Mouse (Mus musculus) hindbrain, embryonic 16.5 days (tissue): ENCODE measurements at regions not wholly inside any gene's neighbourhood (a gene's known extent, or its start where the extent isn't known, plus 50 kb on each side); places are given as distances from the start of the nearest gene placed in this dataset.

Source experiments
- ATAC-seq: fragments of 200-750 bp; cut with Nextera tagmentation; 2 replicates; pipeline ENCODE4 v1.8.0; 2017; ENCODE audit warnings: moderate TSS enrichment, moderate library complexity
- H3K27ac ChIP-seq: fragments of 300-500 bp; sonication (generic); 2 replicates; pipeline ENCODE4 v1.5.1; 2014; ENCODE audit warnings: low read depth, mild to moderate bottlenecking, control low read depth, low read length, moderate library complexity
- H3K27me3 ChIP-seq: fragments of 300-500 bp; sonication (generic); replicated peaks from 2 replicates; pipeline ENCODE4 v1.6.1; 2014; ENCODE audit warnings: low read length; ENCODE audit not compliant: control insufficient read depth, insufficient read depth
- H3K36me3 ChIP-seq: fragments of 300-500 bp; sonication (generic); 2 replicates; pipeline ENCODE4 v1.6.1; 2014; ENCODE audit warnings: mild to moderate bottlenecking, low read length, moderate library complexity, mixed read lengths; ENCODE audit not compliant: control insufficient read depth, insufficient read depth
- H3K4me1 ChIP-seq: fragments of 300-500 bp; sonication (generic); 2 replicates; pipeline ENCODE4 v1.6.1; 2014; ENCODE audit warnings: low read depth, low read length; ENCODE audit not compliant: control insufficient read depth, insufficient read depth
- H3K4me2 ChIP-seq: fragments of 300-500 bp; sonication (generic); 2 replicates; pipeline ENCODE4 v1.6.1; 2014; ENCODE audit warnings: mild to moderate bottlenecking, low read length, control low read depth, moderate library complexity
- H3K4me3 ChIP-seq: fragments of 300-500 bp; sonication (generic); 2 replicates; pipeline ENCODE4 v1.5.1; 2014; ENCODE audit warnings: mild to moderate bottlenecking, low read length, control low read depth, moderate library complexity
- H3K9ac ChIP-seq: fragments of 300-500 bp; sonication (generic); 2 replicates; pipeline ENCODE4 v1.6.1; 2014; ENCODE audit warnings: low read depth, mild to moderate bottlenecking, control low read depth, low read length, moderate library complexity
- H3K9me3 ChIP-seq: fragments of 300-500 bp; sonication (generic); 2 replicates; pipeline ENCODE4 v1.6.1; 2014; ENCODE audit warnings: mild to moderate bottlenecking, low read length, moderate library complexity; ENCODE audit not compliant: control insufficient read depth
- WGBS: fragments of 180-500 bp; shearing (Covaris S2); extraction: QIAGEN DNeasy Blood & Tissue Kit; methylation state at CpG from one replicate; pipeline ENCODE4 v1.1.7; 2014; 5-methylcytosine and 5-hydroxymethylcytosine counted together

DNA sequence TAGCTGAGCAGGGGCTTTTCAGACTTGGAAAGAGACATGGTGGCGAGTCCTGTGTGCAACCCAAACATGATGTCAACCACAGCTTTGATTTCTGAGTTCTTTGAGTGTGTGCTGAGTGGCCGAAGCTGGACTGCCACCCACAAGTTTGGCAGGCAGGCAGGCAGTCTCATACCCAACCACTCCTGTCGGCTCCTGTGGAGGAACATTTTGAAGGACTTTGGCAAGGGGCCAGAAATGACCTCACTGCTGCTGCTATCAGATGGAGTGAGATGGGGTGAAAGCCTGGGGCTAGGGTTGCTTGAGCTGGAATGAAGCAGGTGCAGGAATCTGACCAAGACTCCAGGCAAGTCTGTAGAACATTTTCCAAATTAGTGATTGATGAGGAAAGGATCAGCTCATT lies 162.7 kb upstream of the F930015N05Rik start:
- no peaks in the 10 kb centered on the region for H3K27me3 ChIP-seq
- no peak for ATAC-seq

DNA sequence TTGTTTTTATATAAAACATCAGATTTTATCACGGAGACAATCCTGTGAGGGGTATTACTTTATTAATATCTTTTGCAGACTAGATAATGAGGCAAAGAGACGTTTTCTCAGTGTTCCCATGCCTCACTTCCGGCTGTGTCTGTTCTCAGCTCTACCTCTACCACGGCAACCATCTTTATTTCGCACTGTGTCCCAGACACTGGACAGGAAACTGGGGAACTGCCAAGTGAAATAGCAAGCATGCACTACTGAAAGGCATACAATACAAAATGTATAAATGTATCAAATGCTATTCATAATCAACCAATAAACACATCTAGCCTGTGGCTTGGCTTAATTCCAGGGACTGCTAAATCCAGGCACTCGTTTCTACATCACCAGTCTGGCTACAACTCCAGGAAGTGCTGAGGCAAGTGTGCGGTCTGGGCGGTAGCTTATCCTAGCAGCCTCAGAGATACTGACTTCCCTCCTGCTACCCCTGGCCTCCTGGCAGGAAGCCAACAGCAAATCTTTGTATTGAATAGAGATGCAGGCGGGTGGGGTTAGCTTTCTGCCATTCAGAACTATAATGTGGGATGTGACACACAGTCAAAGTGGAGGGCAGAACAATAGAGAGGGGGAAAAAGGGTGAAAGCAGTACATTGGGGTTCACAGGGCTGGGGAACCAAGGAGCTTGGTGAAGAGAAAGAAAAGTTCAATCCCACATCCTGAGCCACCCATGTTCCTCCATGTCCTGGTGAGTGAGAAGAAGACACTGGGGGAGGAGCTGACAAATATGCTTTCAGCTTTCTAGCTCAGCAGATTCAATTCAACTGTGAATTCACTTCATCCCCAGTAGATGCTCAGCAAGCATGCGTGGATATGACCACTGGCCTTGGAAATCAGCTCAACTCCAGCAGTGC lies 164.0 kb upstream of the F930015N05Rik start:
- Histone ChIP-seq H3K27ac (no peak overlapping the region), H3K4me2 (no peak overlapping the region), H3K4me1 (0 out of 2 replicates have a peak, but pooled peaks cover 3% of the 10 kb centered on the region), H3K9ac (no peak overlapping the region), H3K9me3 (no peaks in the 10 kb centered on the region), H3K27me3 (no peaks in the 10 kb centered on the region), H3K4me3 (no peak overlapping the region), H3K36me3 (no peaks in the 10 kb centered on the region)
- 35% methylated on average over 10 of the region's 10 CpGs for WGBS
- ATAC-seq, result peak; percentile 73

More for the DNA sequence above, 162.7 kb upstream of the F930015N05Rik start:
- WGBS, result 48% methylated on average over 3 of the region's 3 CpGs
- Histone ChIP-seq H3K9ac (no peak overlapping the region), H3K4me3 (no peak overlapping the region), H3K4me2 (no peak overlapping the region), H3K9me3 (no peaks in the 10 kb centered on the region), H3K4me1 (0 out of 2 replicates have a peak, but pooled peaks cover 3% of the 10 kb centered on the region), H3K27ac (no peak overlapping the region), H3K36me3 (no peaks in the 10 kb centered on the region)

DNA sequence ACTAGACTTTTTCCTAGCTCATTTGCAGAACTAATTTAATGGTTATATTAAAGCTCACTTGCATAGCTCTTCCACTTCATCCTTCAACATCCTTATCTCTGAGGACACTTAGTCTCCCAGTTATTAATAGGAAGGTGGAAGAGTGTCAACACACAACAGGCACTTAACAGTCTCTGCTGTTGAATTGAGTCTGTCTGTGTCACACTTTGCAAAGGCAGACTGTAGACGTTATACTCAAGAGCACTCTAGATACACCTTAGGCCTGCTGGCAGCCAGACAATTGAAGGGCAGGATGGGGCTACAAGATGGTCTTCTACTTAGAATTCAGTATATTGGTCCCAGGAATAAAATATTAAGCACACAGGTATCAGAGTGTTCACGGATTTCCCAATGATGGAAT lies 172.6 kb upstream of the F930015N05Rik start:
- H3K4me2 ChIP-seq, result no peak overlapping the region
- WGBS, result 84% methylated on average over 2 of the region's 2 CpGs
- H3K36me3 ChIP-seq, result no peaks in the 10 kb centered on the region
- no peaks in the 10 kb centered on the region for H3K27me3 ChIP-seq
- no peak for ATAC-seq
- no peaks in the 10 kb centered on the region for H3K9me3 ChIP-seq
- no peaks in the 10 kb centered on the region for H3K4me1 ChIP-seq
- H3K4me3 ChIP-seq, result no peak overlapping the region
- no peak overlapping the region for H3K9ac ChIP-seq
- no peak overlapping the region for H3K27ac ChIP-seq

DNA sequence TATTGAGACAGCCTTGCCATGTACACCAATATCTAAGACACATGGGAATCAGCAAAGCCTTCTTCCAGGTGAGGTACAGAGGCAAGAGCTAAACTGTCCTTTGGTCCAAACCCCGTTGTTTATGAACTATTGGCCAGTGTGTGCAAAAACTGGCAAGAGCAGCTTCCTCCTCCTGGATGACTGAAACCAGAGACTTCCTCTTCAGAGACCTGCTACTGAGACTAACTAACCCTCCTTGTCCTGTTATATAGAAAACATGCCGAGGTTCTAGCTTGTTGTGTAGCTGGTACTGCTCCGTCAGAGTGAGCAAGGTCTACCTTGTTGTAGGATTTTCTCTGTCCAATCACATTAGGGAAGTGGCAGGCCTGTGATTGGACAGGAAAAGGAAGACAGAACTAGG lies 174.3 kb upstream of the F930015N05Rik start:
- H3K4me3 ChIP-seq, result no peak overlapping the region

DNA sequence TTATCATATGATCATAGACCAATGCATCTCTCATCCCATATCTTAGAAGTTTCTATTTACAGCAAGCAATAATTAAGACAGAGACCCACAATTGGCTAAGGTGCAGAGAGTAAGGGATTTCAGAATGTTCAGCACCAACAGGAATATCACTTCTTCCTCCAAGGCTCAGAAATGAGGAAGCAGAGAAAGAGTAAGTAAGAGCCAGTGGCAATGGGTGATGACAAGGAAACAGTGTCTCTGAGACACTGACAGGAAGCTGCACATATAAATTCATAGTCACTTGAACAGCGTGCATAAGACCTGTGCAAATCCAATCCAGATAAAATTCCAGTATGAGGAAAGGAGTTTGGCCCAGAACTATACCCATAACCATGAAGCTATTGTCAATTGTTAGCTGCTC lies 178.7 kb upstream of the F930015N05Rik start:
- no peaks in the 10 kb centered on the region for H3K27me3 ChIP-seq
- no peaks in the 10 kb centered on the region for H3K36me3 ChIP-seq
- no peak overlapping the region for H3K9ac ChIP-seq
- H3K4me3 ChIP-seq, result no peak overlapping the region
- ATAC-seq, result no peak
- no peaks in the 10 kb centered on the region for H3K9me3 ChIP-seq
- no peak overlapping the region for H3K27ac ChIP-seq
- WGBS, result 83% methylated on average over 1 of the region's 1 CpGs
- no peak overlapping the region for H3K4me2 ChIP-seq
- H3K4me1 ChIP-seq, result no peaks in the 10 kb centered on the region

More for the DNA sequence above, 174.3 kb upstream of the F930015N05Rik start:
- no peaks in the 10 kb centered on the region for H3K36me3 ChIP-seq
- no peaks in the 10 kb centered on the region for H3K4me1 ChIP-seq
- no peak for ATAC-seq
- WGBS, result 88% methylated on average over 3 of the region's 3 CpGs
- no peaks in the 10 kb centered on the region for H3K9me3 ChIP-seq
- no peak overlapping the region for H3K27ac ChIP-seq
- H3K27me3 ChIP-seq, result no peaks in the 10 kb centered on the region
- no peak overlapping the region for H3K4me2 ChIP-seq
- H3K9ac ChIP-seq, result no peak overlapping the region

DNA sequence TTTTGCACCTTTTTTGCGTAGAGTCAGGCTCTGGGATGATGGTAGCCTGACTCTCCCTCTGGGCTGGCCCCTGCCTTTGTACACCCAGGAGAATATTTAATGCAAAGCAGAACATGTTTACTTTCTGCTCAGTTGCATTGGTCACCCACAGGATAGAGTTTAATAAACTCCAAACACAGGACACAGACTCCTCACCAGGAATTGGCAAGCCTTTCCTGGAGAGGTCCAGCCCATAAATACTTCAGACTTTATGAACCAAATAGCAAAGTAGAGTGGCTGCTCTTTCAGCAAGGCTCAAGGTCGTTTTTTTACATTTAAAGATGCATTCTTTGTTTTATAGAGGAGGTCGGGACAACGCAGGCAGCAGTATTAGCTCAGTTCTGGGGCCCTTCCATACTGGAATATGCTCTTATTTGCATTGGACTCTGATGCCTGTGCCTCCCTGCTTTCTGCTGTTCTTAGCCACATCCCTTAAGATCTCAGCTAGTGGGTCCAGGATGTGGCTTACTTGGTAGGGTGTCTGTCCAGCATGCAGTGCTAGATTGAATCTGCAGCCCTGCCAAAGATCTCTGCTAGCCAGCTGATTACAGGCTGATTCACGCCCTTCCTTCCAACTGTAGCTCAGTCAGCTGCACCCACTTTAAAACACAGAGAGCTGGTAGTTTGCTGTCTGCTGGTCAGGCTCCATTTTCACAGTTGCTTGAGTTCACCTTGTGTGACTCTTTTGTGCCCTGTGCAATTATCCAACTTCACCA lies 182.4 kb upstream of the F930015N05Rik start:
- no peak overlapping the region for H3K4me2 ChIP-seq
- H3K27ac ChIP-seq, result no peak overlapping the region
- H3K9me3 ChIP-seq, result no peaks in the 10 kb centered on the region
- no peaks in the 10 kb centered on the region for H3K4me1 ChIP-seq
- no peaks in the 10 kb centered on the region for H3K27me3 ChIP-seq
- WGBS, result 62% methylated on average over 5 of the region's 5 CpGs
- H3K36me3 ChIP-seq, result no peaks in the 10 kb centered on the region
- H3K4me3 ChIP-seq, result no peak overlapping the region
- no peak for ATAC-seq
- H3K9ac ChIP-seq, result no peak overlapping the region

DNA sequence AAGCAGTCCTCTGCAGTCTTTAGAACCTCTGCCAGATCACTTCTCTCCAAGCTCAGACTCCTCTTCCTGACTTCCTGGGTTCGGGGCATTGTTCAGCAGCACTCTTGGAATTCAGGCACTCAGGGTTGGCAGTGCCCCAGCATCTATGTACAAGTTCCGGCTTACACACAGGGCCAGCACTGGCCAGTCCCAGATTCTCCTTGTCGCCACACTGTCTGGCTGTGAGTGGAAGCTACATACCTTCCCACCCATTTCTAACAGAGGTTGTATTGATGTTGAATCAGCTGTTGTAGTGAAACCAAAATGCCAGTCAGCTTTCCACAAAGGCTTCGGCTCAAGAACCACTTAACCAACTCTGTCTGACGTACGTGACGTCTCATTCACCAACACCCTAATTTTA lies 190.7 kb upstream of the F930015N05Rik start:
- H3K4me2 ChIP-seq, result no peak overlapping the region
- 73% methylated on average over 7 of the region's 7 CpGs for WGBS
- H3K4me3 ChIP-seq, result no peak overlapping the region
- no peaks in the 10 kb centered on the region for H3K27me3 ChIP-seq
- no peaks in the 10 kb centered on the region for H3K9me3 ChIP-seq
- H3K36me3 ChIP-seq, result no peaks in the 10 kb centered on the region
- no peak for ATAC-seq
- no peak overlapping the region for H3K9ac ChIP-seq
- no peaks in the 10 kb centered on the region for H3K4me1 ChIP-seq
- H3K27ac ChIP-seq, result no peak overlapping the region

DNA sequence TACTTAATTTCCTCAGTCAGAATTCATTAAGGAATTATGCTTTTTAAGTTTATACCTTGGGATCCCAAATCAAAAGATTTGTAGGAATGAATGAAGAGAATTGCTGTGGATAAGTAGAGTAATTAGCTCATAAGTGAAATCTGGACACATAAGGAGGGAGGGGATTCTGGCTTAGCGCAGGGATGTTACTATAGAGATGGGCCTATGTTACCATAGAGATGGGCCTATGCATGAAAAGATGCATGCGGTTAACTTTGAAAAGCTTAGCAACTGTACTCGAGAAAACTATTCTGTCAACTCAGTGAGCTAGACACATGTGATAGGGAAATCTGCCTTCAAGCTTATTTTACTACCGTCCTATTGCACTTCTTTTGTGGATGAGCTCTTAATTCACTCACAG lies 204.5 kb upstream of the F930015N05Rik start:
- Histone ChIP-seq H3K27ac (no peak overlapping the region), H3K4me3 (no peak overlapping the region), H3K9me3 (no peaks in the 10 kb centered on the region), H3K9ac (no peak overlapping the region), H3K36me3 (no peaks in the 10 kb centered on the region), H3K4me2 (no peak overlapping the region), H3K27me3 (no peaks in the 10 kb centered on the region), H3K4me1 (no peaks in the 10 kb centered on the region)
- ATAC-seq, result 0 out of 2 replicates have a peak, but pooled peaks have one; percentile 67
- 39% methylated on average over 4 of the region's 4 CpGs for WGBS

DNA sequence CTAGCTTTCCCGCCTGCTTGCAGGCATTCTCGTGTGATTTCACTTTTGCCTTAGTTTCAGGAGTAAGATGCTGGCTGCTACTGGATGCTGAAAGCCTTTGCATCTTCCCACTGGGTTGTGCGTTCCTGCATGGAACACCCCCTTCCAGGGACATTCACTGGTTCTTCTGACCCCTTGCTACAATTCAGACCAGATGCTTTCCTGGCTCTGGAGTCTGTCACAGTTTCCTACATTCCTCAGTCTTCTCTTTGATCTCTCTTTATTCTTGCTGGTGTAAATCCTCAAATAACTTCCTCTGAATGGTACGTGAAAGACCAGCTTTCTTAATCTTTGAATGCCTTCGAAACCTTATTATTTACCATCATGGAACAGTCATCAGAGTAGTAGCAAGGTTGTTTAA lies 206.7 kb upstream of the F930015N05Rik start:
- Histone ChIP-seq H3K27me3 (no peaks in the 10 kb centered on the region), H3K27ac (no peak overlapping the region), H3K4me2 (no peak overlapping the region), H3K9me3 (no peaks in the 10 kb centered on the region), H3K4me1 (no peaks in the 10 kb centered on the region), H3K4me3 (no peak overlapping the region), H3K36me3 (no peaks in the 10 kb centered on the region), H3K9ac (no peak overlapping the region)
- ATAC-seq, result no peak
- WGBS, result 82% methylated on average over 5 of the region's 5 CpGs
